Mouse (Mus musculus) erythroblast, embryonic 14.5 days (primary cell): ENCODE data around the gene Myrf. TPM values are rescaled to one million over a fixed set of nuclear protein-coding genes. Genes with fewer than 3 reads are reported as not detected.
"Not testable (repeated sequence)": the region's sequence is repeated elsewhere in the genome, so short reads cannot be mapped to it uniquely, and the experiment has no call there.

Experiments
- H3K27me3 ChIP-seq: 2 replicates; pipeline ENCODE4 v1.6.1; 2012; ENCODE audit warnings: inconsistent platforms; ENCODE audit not compliant: control insufficient read depth
- H3K36me3 ChIP-seq: 2 replicates; pipeline ENCODE4 v1.6.1; 2012; ENCODE audit warnings: mild to moderate bottlenecking, inconsistent platforms; ENCODE audit not compliant: control insufficient read depth
- H3K4me1 ChIP-seq: 2 replicates; pipeline ENCODE4 v1.6.1; 2012; ENCODE audit warnings: inconsistent platforms; ENCODE audit not compliant: control insufficient read depth
- H3K4me3 ChIP-seq: replicated peaks from 2 replicates; pipeline ENCODE3; 2012; ENCODE audit warnings: moderate library complexity, mild to moderate bottlenecking, inconsistent platforms
- H3K9me3 ChIP-seq: 2 replicates; pipeline ENCODE4 v1.6.1; 2012; ENCODE audit warnings: low read length, inconsistent platforms, mixed read lengths; ENCODE audit not compliant: control insufficient read depth
- GATA1 ChIP-seq: IDR thresholded peaks from 2 replicates; pipeline ENCODE4 v1.6.1; 2012; ENCODE audit warnings: low read length, inconsistent platforms, mixed read lengths
- TAL1 ChIP-seq: IDR thresholded peaks from 3 replicates; pipeline ENCODE4 v1.6.1; 2012; ENCODE audit warnings: low read length, inconsistent platforms, mixed read lengths
- polyA plus RNA-seq: library from polyadenylated mRNA; stranded (reverse); fragments of >175 nt; gene quantifications from 2 replicates; pipeline ENCODE4 v1.2.3, GENCODE M21; 2012

Gene Myrf
- polyA plus RNA-seq, 1 experiment, result 0.02 TPM

DNA sequence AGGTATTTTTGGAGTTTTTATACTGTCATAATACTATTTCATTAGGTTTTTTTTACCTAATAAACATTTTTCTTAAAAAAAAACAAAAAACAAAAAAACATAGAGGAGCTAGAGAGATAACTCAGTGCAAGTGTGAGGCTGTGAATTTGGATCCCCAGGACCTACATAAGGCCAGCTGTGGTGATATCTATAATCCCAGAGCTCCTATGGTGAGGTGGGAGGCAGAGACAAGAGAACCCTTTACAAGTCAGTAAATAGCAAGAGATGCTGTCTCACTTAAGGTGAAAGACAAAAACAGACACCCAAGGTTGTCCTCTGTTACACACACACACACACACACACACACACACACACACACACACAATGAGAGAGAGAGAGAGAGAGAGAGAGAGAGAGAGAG, 71.4 kb downstream of the Myrf start:
- no peak for TF ChIP-seq GATA1
- no peak; the same call in 2 of the 3 replicates for TF ChIP-seq TAL1
- Histone ChIP-seq H3K36me3 (no peaks in the 10 kb centered on the region), H3K4me1 (peaks cover 50% of the 10 kb centered on the region)

DNA sequence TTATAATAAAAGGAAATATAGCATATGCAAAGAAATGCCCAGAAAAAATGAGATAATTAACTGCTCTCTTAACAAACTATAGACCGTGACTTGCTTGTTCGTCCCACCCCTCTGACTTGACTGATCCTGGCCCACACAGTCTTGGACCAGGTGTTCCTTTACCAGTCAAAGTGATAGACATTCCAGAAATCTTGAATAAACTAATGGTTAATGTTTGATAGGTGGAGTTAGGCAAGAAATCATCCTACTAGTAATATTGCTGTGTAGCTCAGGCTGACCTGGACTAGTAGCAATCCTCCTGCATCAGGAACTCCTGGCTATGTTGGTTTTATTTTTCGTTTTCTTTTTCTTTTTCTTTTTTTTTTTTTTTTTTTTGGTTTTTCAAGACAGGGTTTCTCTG, 72.1 kb downstream of the Myrf start:
- H3K27me3 ChIP-seq, result no peaks in the 10 kb centered on the region
- TF ChIP-seq GATA1 (no peak), TAL1 (no peak)
- peaks cover 43% of the 10 kb centered on the region for H3K4me1 ChIP-seq

More for the DNA sequence above, 71.4 kb downstream of the Myrf start:
- no peaks in the 10 kb centered on the region for H3K9me3 ChIP-seq
- no peaks in the 10 kb centered on the region for H3K27me3 ChIP-seq
- no peak overlapping the region for H3K4me3 ChIP-seq

DNA sequence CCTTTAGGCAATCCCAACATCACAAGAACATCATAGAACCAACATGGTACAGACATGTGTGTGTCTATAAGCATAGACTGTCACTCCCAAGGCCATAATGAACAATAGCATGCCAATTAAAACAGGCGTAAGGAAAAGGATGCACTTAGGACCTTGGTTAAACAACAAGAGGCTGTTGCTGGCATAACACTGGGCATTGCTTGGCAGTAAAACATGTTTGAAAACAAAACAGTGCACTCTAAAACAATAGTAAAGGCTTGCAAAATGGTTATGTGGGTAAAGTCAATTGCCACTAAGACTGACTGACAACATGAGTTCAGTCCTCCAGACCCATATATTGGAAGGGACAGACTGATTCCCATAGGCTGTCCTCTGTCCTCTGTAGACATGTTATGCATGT, 72.6 kb downstream of the Myrf start:
- TF ChIP-seq TAL1 (no peak), GATA1 (no peak)
- Histone ChIP-seq H3K4me3 (no peak overlapping the region), H3K27me3 (no peaks in the 10 kb centered on the region), H3K4me1 (peaks cover 38% of the 10 kb centered on the region), H3K9me3 (no peaks in the 10 kb centered on the region), H3K36me3 (no peaks in the 10 kb centered on the region)

More for the DNA sequence above, 72.1 kb downstream of the Myrf start:
- Histone ChIP-seq H3K9me3 (no peaks in the 10 kb centered on the region), H3K4me3 (no peak overlapping the region), H3K36me3 (no peaks in the 10 kb centered on the region)

DNA sequence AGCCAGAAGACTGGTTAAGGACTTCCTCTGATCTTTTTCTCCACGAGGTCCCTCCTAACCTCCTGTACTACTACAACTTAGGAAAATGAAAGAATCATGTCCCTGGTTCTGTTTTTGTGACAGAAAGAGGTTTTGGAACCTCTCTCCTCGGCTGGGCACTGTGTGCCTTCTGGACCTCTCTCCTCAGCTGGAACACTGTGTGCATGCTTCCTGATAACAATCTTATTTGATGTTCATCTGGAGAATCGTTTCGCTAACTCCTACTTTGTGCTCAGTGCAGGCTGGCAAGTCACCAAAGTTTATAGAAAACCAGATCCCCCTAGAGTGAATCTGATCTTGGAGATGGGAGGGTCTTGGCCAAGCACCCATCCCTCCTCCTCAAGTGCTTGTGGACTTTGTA, 73.4 kb downstream of the Myrf start:
- Histone ChIP-seq H3K4me3 (no peak overlapping the region), H3K36me3 (no peaks in the 10 kb centered on the region), H3K27me3 (no peaks in the 10 kb centered on the region), H3K9me3 (peaks cover 5% of the 10 kb centered on the region), H3K4me1 (peaks cover 30% of the 10 kb centered on the region)
- no peak for TF ChIP-seq GATA1
- TF ChIP-seq TAL1, result no peak

DNA sequence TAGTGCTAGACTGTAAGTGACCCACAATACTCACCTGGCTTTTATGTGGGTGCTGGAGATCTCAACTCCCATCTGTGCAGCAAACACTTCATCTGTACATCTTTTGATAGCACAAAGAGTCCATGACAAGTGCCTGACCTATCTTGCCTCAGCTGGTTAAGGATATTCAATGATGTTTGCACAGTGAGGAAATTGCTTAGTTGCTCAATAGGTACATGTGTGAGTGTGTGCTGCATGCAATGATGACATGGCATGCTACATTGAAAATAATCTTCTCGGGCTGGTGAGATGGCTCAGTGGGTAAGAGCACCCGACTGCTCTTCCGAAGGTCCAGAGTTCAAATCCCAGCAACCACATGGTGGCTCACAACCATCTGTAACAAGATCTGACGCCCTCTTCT, 74.6 kb downstream of the Myrf start:
- not testable (repeated sequence) for H3K4me3 ChIP-seq, H3K9me3 ChIP-seq, H3K27me3 ChIP-seq, H3K36me3 ChIP-seq
- H3K4me1 ChIP-seq, result peaks cover 18% of the 10 kb centered on the region

DNA sequence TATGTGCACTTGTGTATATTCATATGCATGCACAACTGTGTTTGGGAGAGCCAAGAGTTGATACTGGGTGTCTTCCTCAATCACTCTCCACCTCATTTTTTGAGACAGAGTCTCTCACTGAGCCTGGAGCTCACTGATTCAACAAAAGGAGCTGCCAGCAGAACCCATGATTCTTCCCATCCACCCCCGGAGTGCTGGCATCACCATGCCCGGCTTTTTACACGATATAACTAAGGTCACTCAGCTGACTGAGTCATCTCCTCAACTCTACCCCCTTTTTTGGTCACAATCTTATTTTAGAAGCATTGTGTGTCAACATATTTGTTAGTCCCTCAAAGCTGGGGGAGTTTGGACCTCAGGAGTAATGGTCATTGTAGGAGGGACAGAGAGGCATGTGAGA, 76.7 kb downstream of the Myrf start:
- Histone ChIP-seq H3K9me3 (peaks cover 5% of the 10 kb centered on the region), H3K27me3 (no peaks in the 10 kb centered on the region), H3K36me3 (no peaks in the 10 kb centered on the region), H3K4me1 (peaks cover 2% of the 10 kb centered on the region), H3K4me3 (no peak overlapping the region)
- TF ChIP-seq GATA1 (no peak), TAL1 (no peak)

Other genes starting within 250 kb of the Myrf start
- not detected in 2 replicates for gene Best1, start 239.1 kb downstream of the Myrf start, polyA plus RNA-seq
- 90.0 and 90.9 TPM in 2 replicates for gene Rab3il1, start 239.1 kb downstream of the Myrf start, polyA plus RNA-seq
- gene Fads3, start 199.2 kb downstream of the Myrf start, polyA plus RNA-seq, result 11.1 and 13.7 TPM in 2 replicates
- 1.3 and 1.5 TPM in 2 replicates for gene Fads2, start 139.0 kb downstream of the Myrf start, polyA plus RNA-seq
- 3.0 and 3.7 TPM in 2 replicates for gene Fads1, start 57.9 kb downstream of the Myrf start, polyA plus RNA-seq
- gene Tmem258, start 36.7 kb downstream of the Myrf start, polyA plus RNA-seq, result 1.6 and 2.2 TPM in 2 replicates
- gene Fen1, start 36.6 kb downstream of the Myrf start, polyA plus RNA-seq, result 9.7 and 14.5 TPM in 2 replicates
- 0.01 TPM in 2 replicates for gene Dagla, start 64.1 kb upstream of the Myrf start, polyA plus RNA-seq
- not detected in 2 replicates for gene Syt7, start 148.3 kb upstream of the Myrf start, polyA plus RNA-seq
- gene Lrrc10b, start 216.7 kb upstream of the Myrf start, polyA plus RNA-seq, result not detected in 2 replicates
- gene Ppp1r32, start 242.2 kb upstream of the Myrf start, polyA plus RNA-seq, result 0.16 and 0.30 TPM in 2 replicates